Mouse (Mus musculus) liver, embryonic 13.5 days (tissue): ENCODE measurements at regions not wholly inside any gene's neighbourhood (a gene's known extent, or its start where the extent isn't known, plus 50 kb on each side); places are given as distances from the start of the nearest gene placed in this dataset.

Source experiments
- ATAC-seq: fragments of 200-750 bp; cut with Nextera tagmentation; 2 replicates; pipeline ENCODE4 v1.8.0; 2017; ENCODE audit warnings: low read depth, mild to moderate bottlenecking, moderate number of reproducible peaks, moderate library complexity
- DNase-seq: peaks from one replicate; pipeline ENCODE4 v3.0.0; 2022
- H3K27ac ChIP-seq: fragments of 300-500 bp; sonication (generic); 2 replicates; pipeline ENCODE4 v1.5.1; 2015; ENCODE audit warnings: moderate library complexity, mild to moderate bottlenecking, inconsistent platforms
- H3K27me3 ChIP-seq: fragments of 300-500 bp; sonication (generic); 2 replicates; pipeline ENCODE4 v1.6.1; 2015; ENCODE audit warnings: mild to moderate bottlenecking, inconsistent platforms
- H3K36me3 ChIP-seq: fragments of 300-500 bp; sonication (generic); 2 replicates; pipeline ENCODE4 v1.6.1; 2015; ENCODE audit warnings: mild to moderate bottlenecking, inconsistent platforms
- H3K4me1 ChIP-seq: fragments of 300-500 bp; sonication (generic); replicated peaks from 2 replicates; pipeline ENCODE4 v1.6.1; 2015; ENCODE audit warnings: inconsistent platforms
- H3K4me2 ChIP-seq: fragments of 300-500 bp; sonication (generic); 2 replicates; pipeline ENCODE4 v1.6.1; 2015; ENCODE audit warnings: inconsistent platforms, mild to moderate bottlenecking, moderate library complexity
- H3K4me3 ChIP-seq: fragments of 300-500 bp; sonication (generic); replicated peaks from 2 replicates; pipeline ENCODE4 v1.5.1; 2015; ENCODE audit warnings: mild to moderate bottlenecking, inconsistent platforms
- H3K9ac ChIP-seq: fragments of 300-500 bp; sonication (generic); 2 replicates; pipeline ENCODE4 v1.6.1; 2015; ENCODE audit warnings: mild to moderate bottlenecking, inconsistent platforms
- H3K9me3 ChIP-seq: fragments of 300-500 bp; sonication (generic); replicated peaks from 2 replicates; pipeline ENCODE4 v1.6.1; 2016; ENCODE audit warnings: inconsistent platforms
- WGBS: fragments of 180-500 bp; shearing (Covaris S2); methylation state at CpG from one replicate; pipeline ENCODE4 v1.1.7; 2015; ENCODE audit not compliant: insufficient replicate concordance; 5-methylcytosine and 5-hydroxymethylcytosine counted together

GRCm38 (mm10) chr4:153876954-153877642 is 79.9 kb upstream of the A430005L14Rik start:
- Histone ChIP-seq H3K4me2 (no peak overlapping the region), H3K27ac (no peak overlapping the region), H3K27me3 (no peaks in the 10 kb centered on the region), H3K4me1 (no peaks in the 10 kb centered on the region), H3K9ac (no peak overlapping the region), H3K4me3 (no peak overlapping the region), H3K36me3 (no peaks in the 10 kb centered on the region), H3K9me3 (no peaks in the 10 kb centered on the region)
- peak; percentile 54 for DNase-seq
- ATAC-seq = peak; percentile 41; the same call in 1 of the 2 replicates
- 40% methylated on average over 7 of the region's 7 CpGs for WGBS

GRCm38 (mm10) chr4:153883057-153883456 is 74.0 kb upstream of the A430005L14Rik start:
- no peak for ATAC-seq
- 5% methylated on average over 3 of the region's 3 CpGs for WGBS

GRCm38 (mm10) chr4:153884044-153884443 is 73.0 kb upstream of the A430005L14Rik start:
- Histone ChIP-seq H3K27me3 (no peaks in the 10 kb centered on the region), H3K9ac (no peak overlapping the region), H3K27ac (no peak overlapping the region), H3K4me2 (no peak overlapping the region), H3K4me1 (no peaks in the 10 kb centered on the region), H3K36me3 (no peaks in the 10 kb centered on the region), H3K4me3 (no peak overlapping the region), H3K9me3 (no peaks in the 10 kb centered on the region)
- no peak for ATAC-seq
- no peak for DNase-seq

More at GRCm38 (mm10) chr4:153883057-153883456, 74.0 kb upstream of the A430005L14Rik start:
- no peak overlapping the region for H3K4me3 ChIP-seq
- DNase-seq = no peak
- H3K27ac ChIP-seq = no peak overlapping the region
- H3K9ac ChIP-seq = no peak overlapping the region
- H3K4me1 ChIP-seq = no peaks in the 10 kb centered on the region
- H3K36me3 ChIP-seq = no peaks in the 10 kb centered on the region
- H3K9me3 ChIP-seq = no peaks in the 10 kb centered on the region
- no peak overlapping the region for H3K4me2 ChIP-seq
- no peaks in the 10 kb centered on the region for H3K27me3 ChIP-seq

- Histone ChIP-seq H3K27me3 (no peaks in the 10 kb centered on the region), H3K27ac (no peak overlapping the region), H3K9me3 (no peaks in the 10 kb centered on the region), H3K4me1 (no peaks in the 10 kb centered on the region), H3K9ac (no peak overlapping the region), H3K36me3 (no peaks in the 10 kb centered on the region), H3K4me2 (no peak overlapping the region), H3K4me3 (no peak overlapping the region)
- 54% methylated on average over 6 of the region's 6 CpGs for WGBS
- ATAC-seq (no peak), DNase-seq (no peak)
Observed at GRCm38 (mm10) chr4:153885836-153886235, 71.2 kb upstream of the A430005L14Rik start.

GRCm38 (mm10) chr4:153890130-153890529 is 66.9 kb upstream of the A430005L14Rik start:
- Histone ChIP-seq H3K4me2 (no peak overlapping the region), H3K4me1 (no peaks in the 10 kb centered on the region), H3K27ac (no peak overlapping the region), H3K9ac (no peak overlapping the region), H3K36me3 (no peaks in the 10 kb centered on the region), H3K9me3 (no peaks in the 10 kb centered on the region), H3K4me3 (no peak overlapping the region), H3K27me3 (no peaks in the 10 kb centered on the region)
- 76% methylated on average over 9 of the region's 9 CpGs for WGBS
- DNase-seq = no peak
- ATAC-seq = no peak

GRCm38 (mm10) chr4:153899721-153900120 is 57.3 kb upstream of the A430005L14Rik start:
- ATAC-seq = no peak
- H3K36me3 ChIP-seq = no peaks in the 10 kb centered on the region
- H3K9ac ChIP-seq = no peak overlapping the region
- H3K27ac ChIP-seq = no peak overlapping the region
- no peaks in the 10 kb centered on the region for H3K4me1 ChIP-seq
- no peaks in the 10 kb centered on the region for H3K9me3 ChIP-seq
- no peak overlapping the region for H3K4me2 ChIP-seq
- no peak overlapping the region for H3K4me3 ChIP-seq
- WGBS = 48% methylated on average over 7 of the region's 7 CpGs
- no peaks in the 10 kb centered on the region for H3K27me3 ChIP-seq
- no peak for DNase-seq

- ATAC-seq = no peak
- Histone ChIP-seq H3K27ac (no peak overlapping the region), H3K27me3 (no peaks in the 10 kb centered on the region), H3K36me3 (no peaks in the 10 kb centered on the region), H3K4me2 (no peak overlapping the region), H3K4me1 (no peaks in the 10 kb centered on the region), H3K9me3 (0 out of 2 replicates have a peak, but pooled peaks cover 2% of the 10 kb centered on the region), H3K9ac (no peak overlapping the region), H3K4me3 (no peak overlapping the region)
- no peak for DNase-seq
- 64% methylated on average over 9 of the region's 9 CpGs for WGBS
Observed at GRCm38 (mm10) chr4:153905076-153905475, 52.0 kb upstream of the A430005L14Rik start.

GRCm38 (mm10) chr4:153905511-153905910 is 51.5 kb upstream of the A430005L14Rik start:
- DNase-seq = no peak
- Histone ChIP-seq H3K4me1 (no peaks in the 10 kb centered on the region), H3K4me3 (no peak overlapping the region), H3K4me2 (no peak overlapping the region), H3K9ac (no peak overlapping the region), H3K9me3 (0 out of 2 replicates have a peak, but pooled peaks cover 3% of the 10 kb centered on the region), H3K27me3 (no peaks in the 10 kb centered on the region), H3K36me3 (no peaks in the 10 kb centered on the region), H3K27ac (no peak overlapping the region)
- no peak for ATAC-seq
- 35% methylated on average over 7 of the region's 7 CpGs for WGBS
